Mouse (Mus musculus): ENCODE measurements around the gene St13.

The St13 gene

DNA sequence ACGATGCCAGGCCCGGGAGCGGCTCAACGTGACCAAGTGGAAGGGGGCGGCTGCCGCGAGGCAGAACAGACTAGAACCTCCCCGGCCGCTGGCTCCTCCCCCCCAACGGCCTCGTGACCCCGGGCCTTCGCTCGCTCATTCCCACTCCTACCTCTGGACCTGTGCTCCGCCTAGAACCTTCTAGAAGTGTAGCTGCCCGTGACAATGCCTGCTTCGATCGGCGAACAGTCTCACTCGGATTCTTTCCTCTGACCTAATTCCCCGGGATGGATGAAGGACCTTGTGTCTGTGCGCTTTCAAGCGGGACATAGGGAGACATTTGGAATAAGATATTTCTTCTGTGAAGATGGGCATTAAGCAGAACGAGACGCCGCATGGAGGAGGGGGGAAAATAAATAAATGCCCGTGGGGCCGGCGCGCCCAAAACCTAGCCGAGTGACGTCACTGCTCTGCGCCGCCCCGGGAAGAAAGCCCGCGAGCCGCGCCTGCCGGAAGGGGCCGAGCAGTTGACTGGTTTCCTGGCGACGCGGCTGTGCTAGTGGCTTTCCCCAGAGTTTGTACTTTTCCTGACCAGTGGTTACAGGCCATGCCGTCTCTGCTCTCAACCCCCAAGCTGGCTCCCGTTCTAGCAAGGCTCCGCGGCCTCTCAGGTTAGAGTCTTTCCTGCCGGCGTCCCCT is at the start of gene St13, which contains the start of gene Xpnpep3:
Gene St13, minus strand, starts transcription at position 440 of the 678 bp plus-strand sequence.
Gene Xpnpep3, plus strand, starts transcription at position 501 of the 678 bp plus-strand sequence.
- DNase-seq: peak; percentile 99

GRCm38 (mm10) chr15:81448463-81448862 is 48.6 kb upstream of the St13 start:
- peak; percentile 34 to 71 for DNase-seq

- DNase-seq: no peak
These were observed 39.4 kb upstream of the St13 start for GRCm38 (mm10) chr15:81439236-81439635.

DNA sequence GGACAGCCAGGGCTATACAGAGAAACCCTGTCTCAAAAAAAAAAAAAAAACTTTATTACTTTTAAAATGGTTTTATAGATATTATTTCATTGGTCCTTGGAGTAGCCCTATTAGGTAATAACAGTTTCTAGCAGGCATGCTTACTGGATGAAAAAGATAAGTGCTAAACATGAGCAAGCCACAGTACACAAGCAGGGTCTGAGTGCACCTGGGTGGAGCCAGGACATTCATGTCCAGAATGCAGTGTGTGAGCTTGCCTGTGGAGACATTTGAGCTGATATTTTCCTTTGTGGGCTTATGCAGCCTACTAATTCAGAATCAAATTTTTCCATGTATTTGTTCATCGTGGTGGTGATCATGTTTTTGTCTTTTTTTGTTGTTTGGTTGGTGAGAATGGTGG is 38.5 kb upstream of the St13 start:
- DNase-seq: no peak

DNA sequence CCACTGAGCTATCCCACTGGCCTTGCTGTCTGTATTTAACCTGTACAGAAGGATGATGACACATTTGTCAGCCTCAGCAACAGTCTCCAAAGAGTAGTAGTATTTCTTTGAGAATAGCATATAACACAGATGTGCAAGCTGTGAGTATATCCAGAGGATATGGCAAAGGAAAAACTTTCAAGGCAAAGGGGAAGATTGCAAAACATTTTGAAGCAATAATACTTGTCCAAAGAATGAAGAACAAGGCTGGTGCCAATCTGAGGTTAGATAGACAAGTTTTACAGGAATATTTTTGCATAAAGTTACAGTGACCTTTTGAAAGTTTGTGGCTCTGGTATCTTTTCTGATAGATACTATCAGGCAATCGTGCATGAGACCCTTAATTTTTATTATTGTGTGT is 31.3 kb upstream of the St13 start:
- DNase-seq: no peak

GRCm38 (mm10) chr15:81427947-81428346 is 28.1 kb upstream of the St13 start:
- DNase-seq: no peak

DNA sequence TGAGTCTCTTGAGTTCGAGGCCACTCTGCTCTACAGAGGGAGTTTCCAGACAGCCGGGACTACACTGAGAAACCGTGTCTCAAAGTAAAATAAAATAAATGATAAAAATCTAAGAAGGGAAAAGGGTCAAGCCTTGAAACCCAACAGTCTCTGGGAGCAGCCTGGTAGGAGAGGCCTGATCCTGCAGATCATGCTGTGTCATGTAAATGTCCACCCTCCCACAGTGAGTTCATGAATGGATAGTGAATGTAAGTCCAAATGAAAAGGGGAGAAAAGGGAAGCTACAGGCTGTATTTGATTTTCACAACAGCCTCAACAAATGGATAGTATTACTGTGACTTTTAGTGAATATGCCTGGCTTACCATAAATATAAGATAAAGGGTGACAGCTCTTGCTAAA is 25.4 kb upstream of the St13 start:
- no peak for DNase-seq

DNA sequence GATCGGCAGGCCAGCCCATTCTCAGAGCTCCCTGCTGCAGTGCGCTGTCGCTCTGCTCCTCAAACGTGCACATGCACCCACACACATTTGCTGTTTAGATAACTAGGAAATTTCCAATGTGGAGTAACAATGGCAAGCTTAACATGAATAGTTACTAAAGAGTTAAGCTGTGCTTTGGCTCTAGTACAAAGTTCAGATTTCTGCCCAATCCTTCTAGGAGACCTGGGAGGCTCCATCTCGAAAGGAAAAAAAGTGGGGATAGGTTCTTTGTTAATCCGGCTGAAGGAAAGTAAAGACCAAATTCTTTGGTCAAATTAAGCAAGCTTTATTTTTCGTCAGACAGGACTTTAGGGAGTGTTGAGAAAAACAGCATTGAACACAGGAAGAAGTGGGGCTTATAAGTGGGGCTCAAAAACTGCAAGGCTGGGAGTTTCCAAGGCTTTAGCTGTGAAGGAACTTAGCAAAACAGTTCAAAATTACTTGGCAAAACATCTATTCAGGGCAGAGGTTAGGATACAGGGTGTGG is 22.3 kb upstream of the St13 start:
- no peak for DNase-seq

- DNase-seq: no peak
These were observed 21.6 kb upstream of the St13 start for GRCm38 (mm10) chr15:81421454-81421853.

- DNase-seq: no peak
These were observed 18.2 kb upstream of the St13 start for GRCm38 (mm10) chr15:81418065-81418464.

DNA sequence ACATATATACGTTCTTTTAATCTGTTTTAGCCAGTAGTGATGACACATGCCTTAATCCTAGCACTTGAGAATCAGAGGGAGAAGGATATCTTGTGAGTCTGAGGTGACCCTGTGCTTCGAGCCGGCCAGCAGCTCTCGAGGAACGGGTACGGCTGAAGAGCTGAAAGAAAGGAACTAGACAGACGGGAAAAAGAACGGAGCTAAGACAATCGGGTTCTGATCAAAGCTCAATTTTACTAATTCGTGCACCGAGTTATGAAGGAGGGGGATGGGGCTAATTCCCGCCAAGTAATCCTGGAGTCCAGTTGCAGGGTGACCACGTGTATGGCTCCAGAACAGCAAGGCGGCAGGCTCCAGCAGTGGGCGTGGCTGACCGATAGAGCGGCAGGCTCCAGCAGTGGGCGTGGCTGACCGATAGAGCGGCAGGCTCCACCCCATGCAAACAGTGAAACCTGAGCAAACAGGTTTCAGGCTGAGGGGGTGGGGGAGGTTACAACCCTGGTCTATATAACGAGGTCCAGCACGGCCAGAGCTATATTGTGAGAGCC is 17.0 kb upstream of the St13 start:
- DNase-seq: peak in 1 of 2 experiments; percentile 10

DNA sequence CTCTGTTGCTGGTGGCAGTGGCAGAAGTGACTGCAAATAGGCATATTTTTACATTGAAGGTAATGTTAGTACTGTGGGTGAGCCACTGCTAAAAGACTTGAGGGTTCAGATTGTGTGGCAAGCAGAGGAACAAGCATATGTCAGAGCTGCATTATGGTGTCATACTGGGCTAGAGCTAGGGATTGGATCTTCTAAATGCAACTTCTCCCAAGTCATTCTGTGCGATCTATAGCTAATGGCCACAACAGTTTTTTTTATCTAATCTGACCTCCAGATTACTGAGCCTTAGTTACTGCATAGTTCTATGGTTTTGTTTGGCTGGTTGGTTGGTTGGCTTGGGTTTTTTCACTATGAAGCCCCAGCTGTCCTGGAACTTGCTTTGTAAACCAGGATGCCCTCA is 8.3 kb upstream of the St13 start, which contains the start of gene Dnajb7:
Gene Dnajb7, minus strand, starts transcription at position 101 of the 400 bp plus-strand sequence.
- DNase-seq: no peak

DNA sequence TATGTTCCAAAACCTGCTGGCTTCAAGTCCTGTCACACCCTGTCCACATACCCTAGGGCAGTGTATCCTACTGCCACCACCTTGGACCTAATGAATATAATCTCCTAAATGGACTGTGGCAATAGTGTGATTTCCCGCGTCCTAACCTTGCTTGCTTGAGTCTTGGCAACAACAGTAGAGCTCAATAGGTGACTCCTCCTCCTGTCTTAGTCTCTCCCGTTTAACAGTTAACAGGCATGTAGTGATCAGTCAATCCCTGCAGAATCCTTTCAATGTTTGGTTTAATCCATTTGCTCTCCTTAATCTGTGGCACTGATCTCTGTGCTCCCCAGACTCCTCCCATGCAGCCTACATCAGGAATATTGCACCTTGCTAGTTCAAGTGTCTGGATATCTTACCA is 5.1 kb upstream of the St13 start:
- DNase-seq: no peak

DNA sequence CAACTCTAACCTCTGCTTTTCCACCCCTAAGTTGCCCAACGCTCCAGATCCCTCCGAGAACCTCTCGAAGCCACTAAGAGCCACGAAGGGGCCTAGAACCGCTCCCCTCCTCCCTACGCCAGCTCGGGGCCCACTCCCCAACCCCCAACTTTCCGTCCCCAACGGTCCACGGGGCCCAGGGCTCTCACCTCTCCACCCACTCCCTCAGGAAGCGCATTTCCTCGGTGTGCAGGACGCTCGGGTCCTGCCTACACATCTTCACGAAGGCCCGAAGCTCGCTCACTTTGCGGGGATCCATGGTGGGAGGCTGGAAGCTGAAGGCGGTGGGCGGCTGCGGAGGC is 610 bp downstream of the St13 start:
- no peak for DNase-seq

- DNase-seq: no peak
These were observed 1.7 kb downstream of the St13 start for GRCm38 (mm10) chr15:81398189-81398588.

DNA sequence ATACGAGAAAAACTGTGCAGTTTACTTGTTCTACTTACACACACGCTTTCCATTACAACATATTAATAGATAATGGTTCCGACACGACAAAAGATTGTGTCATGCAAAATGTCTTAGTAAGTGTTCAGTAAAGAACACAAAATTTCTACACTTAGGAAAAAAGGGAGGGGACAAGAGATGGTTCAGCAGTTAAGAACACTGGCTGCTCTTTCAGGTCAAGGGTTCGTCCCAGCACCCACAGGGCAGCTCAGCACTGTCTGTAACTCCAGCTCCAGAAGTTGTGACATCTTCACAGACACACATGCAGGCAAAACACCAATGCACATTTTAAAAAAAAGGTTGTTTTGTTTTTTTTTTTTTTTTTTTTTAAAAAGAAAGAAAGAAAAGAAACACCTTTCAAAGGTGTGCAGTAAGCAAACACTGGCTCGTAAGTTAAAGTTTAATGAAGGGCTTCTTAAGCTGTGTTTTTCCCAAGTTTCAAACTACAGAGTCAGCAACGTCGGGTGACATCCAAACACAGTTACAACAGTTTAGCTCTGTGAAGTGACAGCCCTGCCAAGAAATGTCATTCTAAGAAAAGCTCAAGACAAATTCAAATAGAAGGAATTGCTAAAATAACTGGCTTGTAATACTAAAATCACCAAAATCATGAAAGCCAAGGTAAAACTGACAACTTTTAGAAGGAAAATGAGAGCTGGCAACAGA is 5.5 kb downstream of the St13 start:
- DNase-seq: no peak

- DNase-seq: peak; percentile 52 to 62
These were observed 6.9 kb downstream of the St13 start for GRCm38 (mm10) chr15:81392997-81393396.

- no peak for DNase-seq
These were observed 13.6 kb downstream of the St13 start for GRCm38 (mm10) chr15:81386327-81386726.

DNA sequence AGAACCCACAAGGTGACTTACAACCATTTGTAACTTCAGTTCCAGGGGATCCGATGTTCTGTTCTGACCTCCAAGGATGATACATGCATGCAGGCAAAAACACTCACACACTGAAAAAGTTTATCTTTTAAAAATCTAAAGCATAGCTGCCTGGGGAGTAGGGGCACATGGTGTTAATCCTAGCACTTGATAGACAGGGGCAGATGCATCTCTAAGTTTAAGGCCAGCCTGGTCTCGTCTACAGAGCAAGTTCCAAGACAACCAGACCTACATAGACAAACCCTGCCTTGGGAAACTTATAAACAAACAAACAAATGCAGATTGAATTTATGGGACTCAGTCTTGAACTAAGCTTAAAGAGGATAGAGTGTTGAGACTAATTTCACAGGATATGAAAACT is 21.0 kb downstream of the St13 start:
- no peak for DNase-seq

DNA sequence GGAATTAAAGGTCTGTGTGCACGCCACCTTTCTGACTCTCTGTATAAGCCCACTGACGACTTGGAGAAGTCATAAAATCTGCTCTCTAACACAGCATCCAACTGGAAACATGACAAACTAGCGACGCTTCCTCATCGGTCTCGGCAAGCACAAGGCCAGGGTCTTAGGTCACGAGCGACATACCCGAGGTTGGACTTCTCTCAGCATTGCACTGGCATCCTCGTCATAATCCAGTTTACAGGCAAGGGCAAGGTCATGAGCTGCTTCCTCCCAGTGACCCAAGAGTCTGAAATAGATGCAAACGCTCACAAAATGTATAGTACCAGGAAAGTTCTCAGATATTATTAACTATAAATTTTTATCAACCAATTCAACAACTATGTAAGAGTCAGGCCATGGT is 25.3 kb downstream of the St13 start:
- DNase-seq: no peak

DNA sequence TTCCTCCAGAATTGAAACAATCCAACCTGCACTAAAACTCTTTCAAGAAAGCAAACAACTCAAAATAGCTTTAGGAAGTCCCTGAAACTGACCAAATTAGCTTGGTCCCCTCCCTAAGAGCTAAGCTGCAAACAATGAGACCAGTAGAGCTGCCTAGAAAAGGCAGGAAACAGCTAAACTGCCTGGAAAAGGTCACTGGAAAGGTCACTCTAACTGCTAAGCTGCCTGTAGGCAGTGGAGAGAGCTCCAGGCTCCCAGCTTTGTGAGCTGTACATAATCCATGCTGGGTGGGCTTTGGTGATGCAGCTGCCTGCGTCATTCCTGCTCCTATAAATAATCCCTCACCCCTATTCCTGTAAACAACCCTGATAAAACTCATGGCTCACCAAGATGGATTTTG is 29.5 kb downstream of the St13 start:
- no peak for DNase-seq

DNA sequence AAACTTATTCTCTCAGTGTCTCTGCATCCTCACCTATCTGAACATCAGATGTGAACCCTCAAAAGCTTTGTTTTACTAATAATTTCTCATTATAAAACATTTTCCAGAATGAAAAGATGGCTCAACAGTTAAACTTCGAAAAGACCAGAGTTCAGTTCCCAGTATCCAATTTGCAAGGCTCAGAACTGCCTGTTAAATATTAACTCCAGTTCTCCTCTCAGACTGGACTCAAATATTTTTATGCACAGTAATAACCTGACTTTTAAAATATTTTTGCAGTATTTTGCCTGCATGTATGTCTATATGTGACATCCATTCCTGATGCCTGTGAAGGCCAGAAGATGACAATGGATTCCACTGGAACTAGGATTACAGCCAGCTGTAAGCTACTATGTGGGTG is 31.3 kb downstream of the St13 start:
- no peak for DNase-seq

GRCm38 (mm10) chr15:81366241-81366640 is 33.6 kb downstream of the St13 start:
- peak in 1 of 2 experiments; percentile 26 for DNase-seq

DNA sequence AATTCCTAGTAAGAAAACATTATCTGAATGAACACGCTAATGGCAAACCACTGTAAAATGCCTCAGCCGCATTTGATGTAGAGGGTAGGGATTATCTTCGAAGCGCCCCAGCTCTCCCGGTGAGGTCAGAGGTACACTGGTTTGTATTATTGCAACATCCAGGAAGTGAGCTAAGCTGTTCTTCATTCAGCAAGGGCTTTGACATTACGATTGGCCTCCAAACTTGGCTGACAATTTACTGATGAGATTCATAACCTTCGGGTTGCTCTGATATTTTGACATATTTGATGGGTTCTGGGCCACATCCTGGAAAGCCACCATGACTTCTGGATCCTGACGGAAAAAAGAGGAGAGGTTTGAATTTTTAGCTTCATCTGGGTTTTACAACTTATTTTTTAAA is 34.6 kb downstream of the St13 start:
- DNase-seq: no peak

All from cerebellum, postnatal 25 days (tissue).